Mouse (Mus musculus) natural killer cell, adult 2 months (primary cell): ENCODE results near the gene Tmeff1.

Experiments
- DNase-seq, 2 experiments: peaks; one replicate each; pipeline ENCODE4 v3.0.0; 2022; ENCODE audit warnings: low spot score in 2 of 2

Tmeff1 gene

GRCm38 (mm10) chr4:48564962-48565361 lies 20.0 kb upstream of the Tmeff1 start:
- no peak for DNase-seq

- no peak for DNase-seq
Observed at GRCm38 (mm10) chr4:48576361-48576760, 8.6 kb upstream of the Tmeff1 start.

- no peak for DNase-seq
Observed at GRCm38 (mm10) chr4:48577831-48578230, 7.1 kb upstream of the Tmeff1 start.

GRCm38 (mm10) chr4:48578399-48578798 lies 6.6 kb upstream of the Tmeff1 start:
- DNase-seq: no peak

- no peak for DNase-seq
Observed at GRCm38 (mm10) chr4:48579475-48580110, 5.4 kb upstream of the Tmeff1 start.

GRCm38 (mm10) chr4:48581201-48581600 lies 3.8 kb upstream of the Tmeff1 start:
- DNase-seq: no peak

GRCm38 (mm10) chr4:48581993-48582392 lies 3.0 kb upstream of the Tmeff1 start:
- no peak for DNase-seq

- no peak for DNase-seq
Observed at GRCm38 (mm10) chr4:48582941-48583340, 2.0 kb upstream of the Tmeff1 start.

- peak in 1 of 2 experiments; percentile 7 for DNase-seq
Observed at GRCm38 (mm10) chr4:48585241-48586098, 496 bp downstream of the Tmeff1 start.

GRCm38 (mm10) chr4:48586099-48586821 lies 1.3 kb downstream of the Tmeff1 start:
- no peak for DNase-seq

- no peak for DNase-seq
Observed at GRCm38 (mm10) chr4:48587526-48587925, 2.6 kb downstream of the Tmeff1 start.

- no peak for DNase-seq
Observed at GRCm38 (mm10) chr4:48588576-48588975, 3.6 kb downstream of the Tmeff1 start.

GRCm38 (mm10) chr4:48590862-48591261 lies 5.9 kb downstream of the Tmeff1 start:
- no peak for DNase-seq

GRCm38 (mm10) chr4:48591390-48591789 lies 6.4 kb downstream of the Tmeff1 start:
- no peak for DNase-seq

- peak in 1 of 2 experiments; percentile 40 for DNase-seq
Observed at GRCm38 (mm10) chr4:48592328-48592727, 7.4 kb downstream of the Tmeff1 start.

GRCm38 (mm10) chr4:48592844-48593243 lies 7.9 kb downstream of the Tmeff1 start:
- no peak for DNase-seq

- no peak for DNase-seq
Observed at GRCm38 (mm10) chr4:48596111-48596510, 11.1 kb downstream of the Tmeff1 start.

- no peak for DNase-seq
Observed at GRCm38 (mm10) chr4:48605650-48606049, 20.7 kb downstream of the Tmeff1 start.

GRCm38 (mm10) chr4:48609485-48609884 lies 24.5 kb downstream of the Tmeff1 start:
- no peak for DNase-seq

- no peak for DNase-seq
Observed at GRCm38 (mm10) chr4:48610251-48610650, 25.3 kb downstream of the Tmeff1 start.

GRCm38 (mm10) chr4:48615483-48615882 lies 30.5 kb downstream of the Tmeff1 start:
- DNase-seq: no peak

GRCm38 (mm10) chr4:48617201-48617600 lies 32.2 kb downstream of the Tmeff1 start:
- no peak for DNase-seq
